Mouse (Mus musculus) heart, embryonic 10.5 days (tissue): ENCODE data around the gene Cntd1. TPM values are rescaled to one million over a fixed set of nuclear protein-coding genes. Genes with fewer than 3 reads are reported as not detected.

Source experiments
- DNase-seq: peaks from one replicate; pipeline ENCODE4 v3.0.0-alpha.2; 2017; ENCODE audit warnings: low spot score
- H3K27ac ChIP-seq: fragments of 300-500 bp; sonication (generic); 2 replicates; pipeline ENCODE4 v1.5.1; 2016; ENCODE audit warnings: mild to moderate bottlenecking
- H3K27me3 ChIP-seq: fragments of 300-500 bp; sonication (generic); 2 replicates; pipeline ENCODE4 v1.6.1; 2016; ENCODE audit warnings: mild to moderate bottlenecking; ENCODE audit not compliant: poor library complexity, insufficient read depth, severe bottlenecking
- H3K36me3 ChIP-seq: fragments of 300-500 bp; sonication (generic); 2 replicates; pipeline ENCODE4 v1.6.1; 2016; ENCODE audit warnings: mild to moderate bottlenecking, moderate library complexity
- H3K4me1 ChIP-seq: fragments of 300-500 bp; sonication (generic); 2 replicates; pipeline ENCODE4 v1.6.1; 2016; ENCODE audit warnings: mild to moderate bottlenecking
- H3K4me3 ChIP-seq: fragments of 300-500 bp; sonication (generic); 2 replicates; pipeline ENCODE4 v1.5.1; 2016; ENCODE audit warnings: mild to moderate bottlenecking, moderate library complexity
- H3K9me3 ChIP-seq: fragments of 300-500 bp; sonication (generic); 2 replicates; pipeline ENCODE4 v1.6.1; 2016; ENCODE audit warnings: mild to moderate bottlenecking, moderate library complexity
- WGBS: fragments of 180-500 bp; shearing (Covaris S2); methylation state at CpG from one replicate; pipeline ENCODE4 v1.1.7; 2016; 5-methylcytosine and 5-hydroxymethylcytosine counted together
- polyA plus RNA-seq: library from polyadenylated mRNA; unstranded; fragments of >200 nt; fragmentation: Nextera tagmentation; extraction: Ambion mirVana; gene quantifications from 2 replicates; pipeline ENCODE4 v1.2.1, GENCODE M21; 2016

Gene Cntd1
- polyA plus RNA-seq, 1 experiment from 2014 or later, result 0.79 TPM

- 70% methylated on average over 12 of the region's 12 CpGs for WGBS
Measured at GRCm38 (mm10) chr11:101277381-101278222, 1.2 kb upstream of the Cntd1 start.

GRCm38 (mm10) chr11:101279193-101279569 lies 369 bp downstream of the Cntd1 start:
- no peak for DNase-seq
- Histone ChIP-seq H3K36me3 (peaks cover 22% of the 10 kb centered on the region), H3K4me1 (peaks cover 41% of the 10 kb centered on the region), H3K27me3 (peaks cover 25% of the 10 kb centered on the region), H3K27ac (peak overlapping the region; percentile 90), H3K9me3 (no peaks in the 10 kb centered on the region), H3K4me3 (peak overlapping the region; percentile 82)
- WGBS, result 56% methylated on average over 14 of the region's 14 CpGs

More at GRCm38 (mm10) chr11:101277381-101278222, 1.2 kb upstream of the Cntd1 start:
- peak overlapping the region; percentile 82 for H3K4me3 ChIP-seq
- peaks cover 41% of the 10 kb centered on the region for H3K4me1 ChIP-seq
- peaks cover 22% of the 10 kb centered on the region for H3K36me3 ChIP-seq
- no peaks in the 10 kb centered on the region for H3K9me3 ChIP-seq
- peaks cover 22% of the 10 kb centered on the region for H3K27me3 ChIP-seq
- no peak for DNase-seq
- H3K27ac ChIP-seq, result peak overlapping the region; percentile 90

GRCm38 (mm10) chr11:101280837-101281236 lies 2.0 kb downstream of the Cntd1 start:
- no peak overlapping the region for H3K27ac ChIP-seq
- H3K27me3 ChIP-seq, result peaks cover 20% of the 10 kb centered on the region; the same call in 1 of the 2 replicates
- peaks cover 14% of the 10 kb centered on the region; the same call in 1 of the 2 replicates for H3K36me3 ChIP-seq
- no peak overlapping the region for H3K4me3 ChIP-seq
- H3K9me3 ChIP-seq, result no peaks in the 10 kb centered on the region
- WGBS, result 52% methylated on average over 7 of the region's 7 CpGs
- DNase-seq, result no peak
- peaks cover 34% of the 10 kb centered on the region for H3K4me1 ChIP-seq

- DNase-seq, result no peak
- peaks cover 19% of the 10 kb centered on the region for H3K36me3 ChIP-seq
- H3K4me3 ChIP-seq, result no peak overlapping the region
- 31% methylated on average over 5 of the region's 5 CpGs for WGBS
- H3K27me3 ChIP-seq, result peaks cover 9% of the 10 kb centered on the region; the same call in 1 of the 2 replicates
- no peaks in the 10 kb centered on the region for H3K9me3 ChIP-seq
- peaks cover 13% of the 10 kb centered on the region for H3K4me1 ChIP-seq
- H3K27ac ChIP-seq, result no peak overlapping the region
Measured at GRCm38 (mm10) chr11:101282896-101283295, 4.1 kb downstream of the Cntd1 start.

GRCm38 (mm10) chr11:101283805-101284204 lies 5.0 kb downstream of the Cntd1 start:
- Histone ChIP-seq H3K36me3 (peaks cover 25% of the 10 kb centered on the region), H3K9me3 (no peaks in the 10 kb centered on the region), H3K27me3 (peaks cover 9% of the 10 kb centered on the region; the same call in 1 of the 2 replicates), H3K27ac (no peak overlapping the region), H3K4me1 (peaks cover 7% of the 10 kb centered on the region), H3K4me3 (no peak overlapping the region)
- DNase-seq, result no peak
- WGBS, result 60% methylated on average over 4 of the region's 4 CpGs

- WGBS, result 85% methylated on average over 9 of the region's 9 CpGs
- no peaks in the 10 kb centered on the region for H3K9me3 ChIP-seq
- peaks cover 59% of the 10 kb centered on the region for H3K36me3 ChIP-seq
- H3K4me3 ChIP-seq, result no peak overlapping the region
- H3K4me1 ChIP-seq, result no peaks in the 10 kb centered on the region
- 0 out of 2 replicates have a peak, but pooled peaks cover 3% of the 10 kb centered on the region for H3K27me3 ChIP-seq
- no peak for DNase-seq
- no peak overlapping the region for H3K27ac ChIP-seq
Measured at GRCm38 (mm10) chr11:101287306-101287705, 8.5 kb downstream of the Cntd1 start.

- 94% methylated on average over 8 of the region's 8 CpGs for WGBS
- Histone ChIP-seq H3K4me1 (no peaks in the 10 kb centered on the region), H3K27ac (no peak overlapping the region), H3K36me3 (peaks cover 93% of the 10 kb centered on the region), H3K4me3 (no peak overlapping the region), H3K27me3 (no peaks in the 10 kb centered on the region), H3K9me3 (no peaks in the 10 kb centered on the region)
- no peak for DNase-seq
Measured at GRCm38 (mm10) chr11:101291231-101291630, 12.4 kb downstream of the Cntd1 start.

- H3K4me1 ChIP-seq, result no peaks in the 10 kb centered on the region
- no peak for DNase-seq
- WGBS, result 95% methylated on average over 8 of the region's 8 CpGs
- no peak overlapping the region for H3K27ac ChIP-seq
- H3K9me3 ChIP-seq, result no peaks in the 10 kb centered on the region
- H3K4me3 ChIP-seq, result no peak overlapping the region
- no peaks in the 10 kb centered on the region for H3K27me3 ChIP-seq
- peaks cover 83% of the 10 kb centered on the region for H3K36me3 ChIP-seq
Measured at GRCm38 (mm10) chr11:101295191-101295590, 16.4 kb downstream of the Cntd1 start.

- Histone ChIP-seq H3K4me1 (peaks cover 13% of the 10 kb centered on the region), H3K36me3 (peaks cover 28% of the 10 kb centered on the region), H3K4me3 (peak overlapping the region; percentile 89), H3K27ac (peak overlapping the region; percentile 88; the same call in 1 of the 2 replicates), H3K27me3 (no peaks in the 10 kb centered on the region), H3K9me3 (no peaks in the 10 kb centered on the region)
- 65% methylated on average over 7 of the region's 7 CpGs for WGBS
- DNase-seq, result no peak
Measured at GRCm38 (mm10) chr11:101300881-101301280, 22.1 kb downstream of the Cntd1 start.

GRCm38 (mm10) chr11:101301299-101302003 lies 22.6 kb downstream of the Cntd1 start:
- Histone ChIP-seq H3K27me3 (no peaks in the 10 kb centered on the region), H3K36me3 (peaks cover 24% of the 10 kb centered on the region), H3K27ac (peak overlapping the region; percentile 88), H3K4me1 (peaks cover 13% of the 10 kb centered on the region), H3K9me3 (no peaks in the 10 kb centered on the region), H3K4me3 (peak overlapping the region; percentile 89)
- WGBS, result 12% methylated on average over 26 of the region's 26 CpGs
- no peak for DNase-seq

- WGBS, result 7% methylated on average over 39 of the region's 39 CpGs
Measured at GRCm38 (mm10) chr11:101302004-101302798, 23.4 kb downstream of the Cntd1 start, which contains the start of gene Becn1. Gene Becn1 (minus strand): TSS chr11:101302286.

GRCm38 (mm10) chr11:101307744-101308143 lies 28.9 kb downstream of the Cntd1 start:
- Histone ChIP-seq H3K9me3 (no peaks in the 10 kb centered on the region), H3K27me3 (no peaks in the 10 kb centered on the region), H3K36me3 (no peaks in the 10 kb centered on the region), H3K27ac (no peak overlapping the region), H3K4me3 (no peak overlapping the region), H3K4me1 (no peaks in the 10 kb centered on the region)
- WGBS, result 27% methylated on average over 5 of the region's 5 CpGs
- DNase-seq, result no peak

More at GRCm38 (mm10) chr11:101302004-101302798, 23.4 kb downstream of the Cntd1 start, which contains the start of gene Becn1:
- Histone ChIP-seq H3K27ac (peak within 1 kb of the TSS; percentile 88), H3K9me3 (no peaks in the 10 kb centered on the region), H3K27me3 (no peaks in the 10 kb centered on the region), H3K4me3 (peak within 1 kb of the TSS; percentile 89), H3K36me3 (peaks cover 18% of the 10 kb centered on the region), H3K4me1 (peaks cover 13% of the 10 kb centered on the region)
- DNase-seq, result peak; percentile 98
